Mouse (Mus musculus) layer of hippocampus, adult 9-11 months (tissue): ENCODE data around the gene Rcan1.
"Not testable (repeated sequence)": the region's sequence is repeated elsewhere in the genome, so short reads cannot be mapped to it uniquely, and the experiment has no call there.

Experiments
- DNase-seq: peaks from one replicate; pipeline ENCODE4 v3.0.0; 2022

Gene Rcan1

GRCm38 (mm10) chr16:92428197-92428950 lies 42.3 kb downstream of the Rcan1 start:
- DNase-seq, result no peak

- no peak for DNase-seq
These were observed 44.0 kb downstream of the Rcan1 start for GRCm38 (mm10) chr16:92426708-92427107.

- DNase-seq, result no peak
These were observed 44.8 kb downstream of the Rcan1 start for GRCm38 (mm10) chr16:92425875-92426274.

DNA sequence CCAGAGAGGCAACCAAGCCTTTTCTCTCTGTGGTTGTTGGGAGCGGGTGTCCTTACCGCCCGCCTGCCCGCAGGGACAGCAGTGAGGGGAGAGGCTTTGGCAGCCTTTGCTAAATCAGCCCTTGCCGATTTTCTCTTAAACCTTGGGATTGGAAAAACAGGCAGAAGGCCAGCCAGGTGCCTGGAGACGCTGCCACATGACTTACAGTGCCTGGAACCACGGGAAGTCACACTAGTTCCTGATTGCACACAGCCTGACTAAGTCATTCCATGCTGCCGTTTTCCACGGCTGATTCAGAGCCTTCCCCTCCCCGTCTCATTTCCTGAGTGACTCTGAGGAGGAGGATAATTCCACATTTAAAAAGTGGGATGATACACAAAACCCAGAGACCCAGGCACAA lies 47.3 kb downstream of the Rcan1 start:
- DNase-seq, result no peak

DNA sequence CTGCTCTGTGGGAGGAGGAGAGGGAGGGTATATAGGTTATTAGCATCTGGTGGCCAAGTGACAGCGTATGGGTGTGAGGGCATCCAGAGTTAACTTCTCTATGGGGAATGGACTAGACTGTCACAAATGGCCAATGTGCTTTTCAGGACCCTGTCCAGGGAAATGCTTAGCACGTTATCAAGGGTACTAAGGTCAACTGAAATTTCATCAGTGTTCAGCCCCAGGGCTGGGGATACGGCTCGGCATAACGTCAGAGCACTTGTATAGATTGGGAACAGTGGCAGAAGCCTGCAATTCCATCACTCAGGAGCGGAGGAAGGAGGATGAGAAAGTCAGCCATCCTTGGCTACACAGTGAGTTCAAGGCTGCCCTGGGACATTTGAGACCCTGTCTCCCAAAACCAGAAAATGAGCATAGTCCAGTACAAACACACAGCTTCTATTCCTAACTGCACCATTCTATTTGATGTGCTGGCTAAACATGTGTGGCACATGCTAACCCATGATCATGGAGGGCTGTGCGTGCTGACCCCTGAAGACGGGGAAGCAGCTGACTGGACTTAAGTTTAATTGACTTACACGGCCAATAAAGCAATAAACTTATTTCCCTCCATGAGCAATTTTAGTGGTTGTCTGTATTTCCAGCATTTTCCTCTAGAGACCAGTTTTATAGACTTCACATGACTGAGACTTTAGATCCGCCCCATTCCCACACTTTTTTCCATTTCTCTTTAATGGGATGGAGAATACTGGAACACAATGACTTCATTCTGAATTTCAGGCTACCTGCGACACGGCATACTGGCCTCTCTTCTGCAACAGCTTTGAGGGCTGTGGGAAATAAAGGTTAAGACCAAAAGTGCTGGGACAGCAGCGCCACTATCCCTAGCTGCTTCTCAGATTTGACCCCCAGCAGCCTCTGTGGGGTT lies 48.0 kb downstream of the Rcan1 start:
- DNase-seq, result no peak

DNA sequence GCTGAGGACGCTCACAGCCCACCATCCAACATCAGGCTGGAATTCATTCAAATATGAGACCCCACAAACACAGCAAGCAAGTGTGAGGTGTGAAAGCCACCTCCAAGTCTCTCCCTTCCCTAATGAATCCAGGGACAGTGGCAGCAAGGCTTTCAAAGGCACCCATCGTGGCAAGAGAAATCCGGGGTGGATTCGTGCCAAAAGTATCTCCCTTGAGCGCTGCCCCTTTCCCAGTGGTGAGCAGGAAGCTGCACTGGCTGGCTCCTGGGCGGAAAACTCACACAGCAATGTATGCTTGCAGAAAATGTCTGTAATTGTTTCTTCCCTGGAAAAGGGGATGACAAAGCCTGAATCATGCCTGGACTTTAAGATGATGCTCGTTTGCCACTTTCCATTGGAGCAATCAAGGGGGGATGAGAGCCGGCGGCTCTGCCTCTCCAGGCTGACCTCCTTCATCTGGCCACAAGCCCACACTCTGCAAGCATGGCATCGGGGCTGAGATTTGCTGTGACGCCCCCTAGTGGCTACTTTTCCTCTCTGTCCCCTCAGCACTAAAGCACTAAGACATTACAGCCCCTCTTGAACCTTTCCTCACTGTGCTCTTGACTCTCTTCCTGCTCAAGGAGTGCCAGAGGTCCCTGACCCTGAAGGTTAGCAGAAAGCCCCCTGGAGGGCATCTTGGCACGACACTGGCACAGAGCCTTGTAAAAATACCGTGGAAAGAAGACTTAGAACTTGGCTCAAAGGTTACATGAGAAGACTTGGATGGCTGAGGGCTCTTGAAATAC lies 49.3 kb downstream of the Rcan1 start:
- no peak for DNase-seq

- no peak for DNase-seq
These were observed 50.0 kb downstream of the Rcan1 start for GRCm38 (mm10) chr16:92420641-92421040.

DNA sequence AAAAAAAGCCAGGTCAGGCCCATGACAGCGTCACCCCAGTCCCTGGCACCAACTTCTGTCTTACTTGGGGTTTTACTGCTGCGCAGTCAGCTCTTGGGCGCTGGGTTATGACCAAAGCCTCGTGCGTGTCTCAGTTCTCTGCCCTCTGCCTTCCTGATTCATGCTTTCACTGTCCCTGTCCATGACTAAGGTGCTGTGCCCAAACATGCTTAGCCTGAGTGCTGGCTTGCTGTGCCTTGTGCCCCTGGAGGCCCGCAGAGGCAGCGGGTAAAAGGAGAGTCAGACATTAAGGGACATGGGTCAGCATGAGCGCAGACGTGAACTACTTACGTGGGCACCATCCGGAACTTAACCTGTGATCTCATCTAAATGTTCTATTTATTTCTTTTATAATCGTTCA lies 51.6 kb downstream of the Rcan1 start:
- DNase-seq, result no peak

DNA sequence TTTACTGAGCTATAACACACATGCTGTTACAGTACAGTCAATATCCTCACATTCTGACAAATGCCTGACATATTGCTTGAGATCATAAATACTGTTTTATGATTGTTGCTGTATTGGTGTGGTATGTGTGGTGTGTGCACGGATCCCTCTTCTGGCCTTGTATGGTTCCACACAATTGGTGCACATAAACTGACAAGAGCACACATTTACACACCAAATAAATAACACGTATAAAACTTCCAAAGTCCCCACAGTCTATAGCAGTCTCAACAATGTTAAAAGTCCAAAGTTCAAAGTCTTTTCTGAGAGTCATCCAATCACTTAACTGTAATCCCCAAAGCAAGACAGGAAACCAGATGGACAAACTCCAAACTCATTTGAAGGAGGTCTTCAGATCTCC lies 53.4 kb downstream of the Rcan1 start:
- DNase-seq, result no peak

DNA sequence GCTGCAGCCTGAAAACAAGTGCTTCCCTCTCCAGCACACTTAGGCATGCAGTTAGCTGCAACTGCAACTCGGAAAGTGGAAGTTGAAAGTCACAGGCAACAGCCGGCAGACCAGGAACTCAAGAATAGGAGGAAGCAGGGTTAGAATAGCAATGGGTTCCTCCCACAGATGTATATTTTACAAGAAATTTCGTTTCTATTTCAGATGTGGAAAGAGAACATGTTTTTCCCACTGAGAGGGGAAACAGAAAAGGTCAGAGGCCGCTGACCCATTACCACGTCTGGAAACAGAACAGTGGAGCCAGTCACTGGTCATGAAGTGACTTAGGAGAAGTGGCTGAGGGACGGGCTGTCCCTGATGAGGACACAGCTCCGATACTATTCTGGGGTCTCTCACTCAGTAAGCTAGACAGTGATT lies 55.0 kb downstream of the Rcan1 start:
- DNase-seq, result peak; percentile 69

- DNase-seq, result not testable (repeated sequence)
These were observed 55.6 kb downstream of the Rcan1 start for GRCm38 (mm10) chr16:92415038-92415437.

GRCm38 (mm10) chr16:92412888-92413287 lies 57.8 kb downstream of the Rcan1 start:
- no peak for DNase-seq

DNA sequence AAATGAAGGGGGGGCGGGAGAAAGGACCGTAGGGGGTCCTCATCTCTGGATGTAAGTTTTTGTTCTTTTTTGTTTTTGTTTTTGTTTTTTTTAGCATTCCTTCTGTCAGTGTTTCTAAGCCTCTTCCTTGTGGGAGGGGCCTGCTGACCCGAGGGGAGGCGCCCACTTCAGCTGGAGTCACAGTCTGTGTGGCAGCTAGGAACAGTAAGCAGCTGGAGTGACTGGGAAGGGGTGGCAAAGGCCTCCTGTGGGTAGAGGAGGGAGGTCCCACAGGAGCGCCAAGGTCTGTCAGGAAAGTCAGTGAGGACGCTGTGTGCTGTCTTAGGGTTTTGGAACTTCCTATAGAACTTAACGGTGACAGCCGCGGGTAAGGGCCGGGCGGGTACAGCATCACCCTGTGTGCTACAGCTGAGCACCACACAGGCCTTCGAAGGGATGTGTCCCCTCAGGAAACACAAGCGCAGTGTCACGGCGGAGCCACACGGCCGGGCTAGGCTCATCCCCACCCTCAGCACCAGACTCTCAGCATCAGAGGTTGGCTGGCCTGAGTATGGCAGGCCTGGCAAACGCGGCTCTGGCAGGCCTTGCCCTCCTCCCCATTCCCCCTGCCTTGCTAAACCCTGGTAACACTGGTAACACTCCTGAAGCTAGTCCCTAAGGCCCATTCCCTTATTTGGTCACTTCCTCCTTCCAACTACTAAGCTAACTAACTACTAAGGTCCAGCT lies 58.5 kb downstream of the Rcan1 start:
- no peak for DNase-seq

DNA sequence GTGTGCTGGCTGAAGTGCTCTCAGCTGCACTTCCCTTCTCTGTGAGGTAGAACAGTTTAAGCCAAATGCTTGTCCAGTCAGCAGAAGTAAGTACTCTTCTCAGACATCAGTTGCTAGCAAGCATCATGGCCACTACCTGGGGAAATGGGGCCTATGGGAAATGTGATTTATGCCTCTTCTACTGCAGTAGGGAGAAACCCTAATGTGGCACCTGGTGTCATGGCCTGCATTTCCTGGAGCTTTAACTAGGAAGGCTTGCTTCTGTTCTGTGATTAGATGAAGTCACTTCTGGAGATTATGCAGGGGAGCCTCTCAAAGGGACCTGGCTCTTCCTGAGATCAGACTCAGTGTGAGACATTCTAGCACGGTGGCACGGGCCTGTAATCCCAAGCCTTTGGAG lies 60.3 kb downstream of the Rcan1 start:
- DNase-seq, result no peak

- no peak for DNase-seq
These were observed 62.8 kb downstream of the Rcan1 start for GRCm38 (mm10) chr16:92407883-92408282.

DNA sequence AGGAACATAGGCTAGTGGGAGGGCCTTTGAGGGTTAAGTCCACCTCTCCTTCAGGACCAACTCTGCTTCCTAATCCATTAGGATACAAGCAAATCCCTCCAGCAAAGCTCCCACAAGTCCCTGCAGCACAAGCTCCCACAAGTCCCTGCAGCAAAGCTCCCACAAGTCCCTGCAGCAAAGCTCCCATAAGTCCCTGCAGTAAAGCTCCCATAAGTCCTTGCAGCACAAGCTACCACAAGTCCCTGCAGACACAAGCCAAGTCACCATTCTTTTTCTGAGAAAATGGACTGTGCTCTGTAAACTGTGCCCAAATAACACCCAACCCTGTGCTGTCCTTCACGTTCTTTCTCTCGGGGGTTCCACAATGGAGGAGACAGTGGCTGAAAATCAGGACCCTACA lies 66.5 kb downstream of the Rcan1 start:
- no peak for DNase-seq

- DNase-seq, result no peak
These were observed 67.6 kb downstream of the Rcan1 start for GRCm38 (mm10) chr16:92403069-92403468.

- DNase-seq, result no peak
These were observed 68.5 kb downstream of the Rcan1 start for GRCm38 (mm10) chr16:92402216-92402615.

DNA sequence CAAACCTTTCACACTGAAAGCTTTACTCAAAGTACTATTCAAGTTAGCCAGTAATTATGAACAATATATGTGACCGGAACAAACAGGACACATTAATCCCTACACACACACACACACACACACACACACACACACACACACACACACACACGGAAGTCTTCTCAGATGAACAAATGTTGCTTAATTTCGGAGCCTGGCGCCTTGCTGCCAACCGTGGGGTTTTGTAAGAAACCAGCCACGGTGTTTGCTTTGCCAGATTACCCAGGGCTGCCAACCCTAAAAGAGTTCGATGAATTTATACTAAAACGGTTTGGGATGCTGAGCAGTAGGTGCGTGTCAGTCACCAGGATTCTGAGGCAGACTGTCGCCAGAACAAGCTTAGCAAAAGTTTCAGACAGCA lies 69.5 kb downstream of the Rcan1 start:
- no peak for DNase-seq

DNA sequence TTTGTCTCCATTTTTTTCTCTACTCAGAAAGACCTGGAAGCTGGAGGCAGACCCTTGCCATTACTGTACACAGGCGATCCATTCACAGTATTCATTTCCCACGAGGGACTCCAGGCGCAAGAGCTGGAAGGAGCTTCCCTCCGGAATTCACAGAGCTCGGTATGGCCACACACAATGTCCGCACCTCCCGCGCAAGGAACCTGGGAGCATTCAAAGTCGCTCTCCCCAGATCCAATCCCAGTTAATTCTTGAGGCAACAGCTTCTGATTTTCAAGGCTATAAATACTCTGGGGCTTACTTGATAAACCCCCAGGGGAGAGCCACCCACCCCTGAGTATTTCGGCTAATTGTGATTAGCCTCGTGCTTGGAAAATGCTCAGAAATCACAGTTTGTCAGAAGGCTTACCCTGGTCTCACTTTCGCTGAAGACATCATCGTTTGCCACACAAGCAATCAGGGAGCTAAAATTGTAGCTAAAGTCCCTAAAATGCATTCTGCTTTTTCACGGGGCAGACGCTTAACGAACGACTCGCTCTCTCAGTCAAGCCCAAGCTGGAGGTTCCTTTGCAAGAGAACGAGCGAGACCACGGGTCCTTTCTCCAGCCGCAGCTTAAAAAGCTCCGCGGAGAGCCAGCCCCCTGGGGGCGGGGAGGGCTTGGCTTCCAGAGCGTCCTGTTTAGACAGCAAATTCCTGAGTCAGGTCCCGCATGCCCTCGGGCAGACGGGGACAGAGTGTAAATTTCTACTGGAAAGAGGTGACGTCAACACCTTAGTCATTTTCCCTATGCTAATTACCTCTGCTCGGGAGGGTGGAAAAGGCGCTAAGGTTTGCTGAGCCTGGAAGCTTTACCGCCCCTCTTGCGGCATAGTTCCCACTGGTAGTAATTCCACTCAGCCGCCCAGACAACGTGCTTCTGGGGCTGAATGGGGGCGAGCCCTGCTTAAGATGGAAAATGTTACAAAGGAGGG lies 70.9 kb downstream of the Rcan1 start:
- DNase-seq, result peak; percentile 74

GRCm38 (mm10) chr16:92398574-92399118 lies 72.0 kb downstream of the Rcan1 start:
- DNase-seq, result no peak
